Mouse (Mus musculus) lung, postnatal 0 days (tissue): ENCODE results near the gene Duox1. TPM values are rescaled to one million over a fixed set of nuclear protein-coding genes. Genes with fewer than 3 reads are reported as not detected.
"Not testable (repeated sequence)": the region's sequence is repeated elsewhere in the genome, so short reads cannot be mapped to it uniquely, and the experiment has no call there.

Source experiments
- ATAC-seq: fragments of 200-750 bp; cut with Nextera tagmentation; 2 replicates; pipeline ENCODE4 v1.8.0; 2017; ENCODE audit warnings: moderate library complexity
- DNase-seq: peaks from one replicate; pipeline ENCODE4 v3.0.0-alpha.2; 2016; ENCODE audit warnings: low spot score
- H3K27ac ChIP-seq: fragments of 300-500 bp; sonication (generic); 2 replicates; pipeline ENCODE4 v1.5.1; 2014; ENCODE audit warnings: antibody characterized with exemption, mild to moderate bottlenecking, low read length, mixed read lengths
- H3K27me3 ChIP-seq: fragments of 300-500 bp; sonication (generic); replicated peaks from 2 replicates; pipeline ENCODE4 v1.6.1; 2014; ENCODE audit warnings: low read length, mixed read lengths; ENCODE audit not compliant: insufficient read depth
- H3K36me3 ChIP-seq: fragments of 300-500 bp; sonication (generic); 2 replicates; pipeline ENCODE4 v1.6.1; 2014; ENCODE audit warnings: low read length, mixed read lengths; ENCODE audit not compliant: insufficient read depth
- H3K4me1 ChIP-seq: fragments of 300-500 bp; sonication (generic); 2 replicates; pipeline ENCODE4 v1.6.1; 2014; ENCODE audit warnings: antibody characterized with exemption, low read depth, low read length, mixed read lengths; ENCODE audit not compliant: insufficient read depth
- H3K4me2 ChIP-seq: fragments of 300-500 bp; sonication (generic); replicated peaks from 2 replicates; pipeline ENCODE4 v1.6.1; 2014; ENCODE audit warnings: low read depth, mild to moderate bottlenecking, low read length, moderate library complexity, mixed read lengths
- H3K4me3 ChIP-seq: fragments of 300-500 bp; sonication (generic); 2 replicates; pipeline ENCODE4 v1.5.1; 2014; ENCODE audit warnings: low read depth, low read length
- H3K9ac ChIP-seq: fragments of 300-500 bp; sonication (generic); replicated peaks from 2 replicates; pipeline ENCODE4 v1.6.1; 2014; ENCODE audit warnings: low read depth, mild to moderate bottlenecking
- H3K9me3 ChIP-seq: fragments of 300-500 bp; sonication (generic); 2 replicates; pipeline ENCODE4 v1.6.1; 2016; ENCODE audit warnings: low read length, mixed read lengths
- CTCF ChIP-seq: IDR thresholded peaks from 2 replicates; pipeline ENCODE4 v1.5.1; 2016; ENCODE audit warnings: antibody characterized with exemption, mild to moderate bottlenecking
- EP300 ChIP-seq: IDR thresholded peaks from 2 replicates; pipeline ENCODE4 v1.6.1; 2016; ENCODE audit warnings: antibody characterized with exemption, mild to moderate bottlenecking, control low read depth
- WGBS: fragments of 180-500 bp; shearing (Covaris S2); extraction: QIAGEN DNeasy Blood & Tissue Kit; methylation state at CpG from one replicate; pipeline ENCODE4 v1.1.7; 2014; 5-methylcytosine and 5-hydroxymethylcytosine counted together
- polyA plus RNA-seq: library from polyadenylated mRNA; unstranded; fragments of >200 nt; fragmentation: Nextera tagmentation; extraction: Ambion mirVana; gene quantifications from 2 replicates; pipeline ENCODE4 v1.2.1, GENCODE M21; 2015

Gene Duox1
- polyA plus RNA-seq, 1 experiment from 2014 or later = 0.06 TPM

DNA sequence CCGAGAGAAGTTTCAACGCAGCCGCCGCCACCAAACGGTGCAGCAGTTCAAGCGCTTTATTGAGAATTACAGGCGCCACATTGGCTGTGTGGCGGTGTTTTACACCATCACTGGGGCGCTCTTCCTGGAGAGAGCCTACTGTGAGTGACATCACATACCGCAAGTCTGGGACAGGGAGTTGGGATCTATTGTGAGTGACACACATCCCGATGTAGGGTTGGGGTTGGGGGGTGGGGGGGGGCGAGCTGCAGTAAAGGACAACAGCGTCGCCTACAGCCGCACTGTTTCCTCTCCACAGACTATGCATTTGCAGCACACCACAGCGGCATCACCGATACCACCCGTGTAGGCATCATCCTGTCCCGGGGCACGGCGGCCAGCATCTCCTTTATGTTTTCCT is 21.8 kb downstream of the Duox1 start:
- WGBS = 60% methylated on average over 21 of the region's 21 CpGs
- Histone ChIP-seq H3K36me3 (no peaks in the 10 kb centered on the region), H3K4me1 (no peaks in the 10 kb centered on the region), H3K9me3 (no peaks in the 10 kb centered on the region), H3K27me3 (no peaks in the 10 kb centered on the region), H3K4me3 (no peak overlapping the region), H3K27ac (no peak overlapping the region), H3K9ac (no peak overlapping the region), H3K4me2 (no peak overlapping the region)
- no peak for TF ChIP-seq CTCF
- TF ChIP-seq EP300 = no peak
- ATAC-seq (no peak), DNase-seq (no peak)

DNA sequence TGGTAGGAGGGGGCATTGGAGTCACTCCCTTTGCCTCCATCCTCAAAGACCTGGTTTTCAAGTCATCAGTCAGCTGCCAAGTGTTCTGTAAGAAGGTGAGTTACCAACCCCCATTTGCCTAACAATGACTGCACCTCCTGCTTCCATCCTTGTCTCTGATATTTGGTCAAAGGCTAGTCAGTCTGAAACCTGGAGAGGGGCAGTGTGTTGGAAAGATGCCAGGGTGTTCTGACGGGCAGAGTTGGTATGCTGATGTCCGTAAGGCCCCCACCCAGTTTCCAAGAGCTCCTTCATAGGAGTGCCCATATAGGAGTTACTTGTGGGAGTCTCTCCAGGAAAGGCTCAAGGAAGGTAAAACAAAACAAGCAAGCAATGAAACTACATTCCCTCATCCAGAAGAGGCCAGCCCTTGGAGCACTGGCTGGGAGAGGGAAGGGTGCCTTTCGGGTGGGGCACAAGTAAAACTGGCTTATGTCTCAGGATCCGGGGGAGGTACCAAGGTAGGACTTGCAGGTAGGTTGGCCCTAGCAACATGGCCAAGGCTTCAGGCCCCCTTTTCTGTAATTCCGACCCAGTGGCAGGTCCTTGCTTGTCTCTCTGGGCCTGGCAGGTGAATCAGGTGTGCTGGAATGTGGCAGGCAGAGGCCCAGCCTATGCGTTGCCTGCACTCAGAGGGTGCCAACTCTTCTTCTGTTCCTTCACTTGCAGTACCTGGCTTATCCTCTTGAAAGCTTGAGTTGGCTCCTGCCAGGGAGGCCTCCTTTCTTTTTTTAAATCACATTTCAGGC is 29.8 kb downstream of the Duox1 start:
- Histone ChIP-seq H3K27me3 (no peaks in the 10 kb centered on the region), H3K4me2 (no peak overlapping the region), H3K4me3 (no peak overlapping the region), H3K4me1 (peaks cover 6% of the 10 kb centered on the region; the same call in 1 of the 2 replicates), H3K36me3 (no peaks in the 10 kb centered on the region), H3K27ac (peak overlapping the region; percentile 57; the same call in 1 of the 2 replicates), H3K9me3 (no peaks in the 10 kb centered on the region), H3K9ac (no peak overlapping the region)
- TF ChIP-seq EP300 (no peak), CTCF (peak; percentile 14; the same call in 1 of the 2 replicates)
- ATAC-seq = peak; percentile 44
- DNase-seq = peak; percentile 67
- WGBS = 38% methylated on average over 6 of the region's 6 CpGs

DNA sequence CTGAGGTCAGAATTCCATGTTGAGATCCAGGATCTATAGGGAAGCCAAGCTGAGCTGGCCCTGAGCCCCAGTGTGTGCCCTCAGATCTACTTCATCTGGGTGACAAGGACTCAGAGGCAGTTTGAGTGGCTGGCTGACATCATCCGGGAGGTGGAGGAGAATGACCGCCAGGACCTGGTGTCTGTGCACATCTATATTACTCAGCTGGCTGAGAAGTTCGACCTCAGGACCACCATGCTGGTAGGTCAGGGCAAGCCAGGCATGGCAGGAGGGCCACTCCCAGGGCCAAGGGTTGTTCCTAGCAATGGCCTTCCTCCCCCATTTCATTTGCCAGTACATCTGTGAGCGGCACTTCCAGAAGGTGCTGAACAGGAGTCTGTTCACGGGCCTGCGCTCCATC is 30.7 kb downstream of the Duox1 start:
- 83% methylated on average over 6 of the region's 6 CpGs for WGBS
- not testable (repeated sequence) for H3K27me3 ChIP-seq, H3K9me3 ChIP-seq, H3K4me1 ChIP-seq, H3K4me3 ChIP-seq, H3K36me3 ChIP-seq, H3K4me2 ChIP-seq, H3K9ac ChIP-seq, DNase-seq, ATAC-seq
- H3K27ac ChIP-seq = peak overlapping the region; percentile 57; the same call in 1 of the 2 replicates

DNA sequence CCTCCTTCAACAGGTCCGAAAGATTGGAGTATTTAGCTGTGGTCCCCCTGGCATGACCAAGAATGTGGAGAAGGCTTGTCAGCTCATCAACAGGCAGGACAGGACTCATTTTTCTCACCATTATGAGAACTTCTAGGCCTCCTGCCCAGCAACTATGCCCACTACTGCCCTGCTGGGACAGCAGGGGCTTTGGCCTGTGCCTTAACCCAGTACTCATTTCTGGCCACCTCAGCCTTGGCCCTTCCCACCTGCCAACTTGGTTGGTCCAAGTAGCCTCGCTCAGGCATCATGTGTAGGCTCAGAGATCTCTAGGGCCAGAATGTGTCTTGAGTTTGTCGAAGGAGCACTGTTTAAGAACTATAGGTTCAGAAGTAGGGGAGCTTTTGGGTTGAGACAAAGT is 31.8 kb downstream of the Duox1 start:
- Histone ChIP-seq H3K27ac (no peak overlapping the region), H3K4me1 (peaks cover 6% of the 10 kb centered on the region; the same call in 1 of the 2 replicates), H3K4me2 (no peak overlapping the region), H3K9ac (no peak overlapping the region), H3K36me3 (no peaks in the 10 kb centered on the region), H3K4me3 (no peak overlapping the region), H3K9me3 (no peaks in the 10 kb centered on the region), H3K27me3 (no peaks in the 10 kb centered on the region)
- DNase-seq (no peak), ATAC-seq (no peak)
- TF ChIP-seq CTCF (no peak), EP300 (no peak)
- WGBS = 91% methylated on average over 3 of the region's 3 CpGs

DNA sequence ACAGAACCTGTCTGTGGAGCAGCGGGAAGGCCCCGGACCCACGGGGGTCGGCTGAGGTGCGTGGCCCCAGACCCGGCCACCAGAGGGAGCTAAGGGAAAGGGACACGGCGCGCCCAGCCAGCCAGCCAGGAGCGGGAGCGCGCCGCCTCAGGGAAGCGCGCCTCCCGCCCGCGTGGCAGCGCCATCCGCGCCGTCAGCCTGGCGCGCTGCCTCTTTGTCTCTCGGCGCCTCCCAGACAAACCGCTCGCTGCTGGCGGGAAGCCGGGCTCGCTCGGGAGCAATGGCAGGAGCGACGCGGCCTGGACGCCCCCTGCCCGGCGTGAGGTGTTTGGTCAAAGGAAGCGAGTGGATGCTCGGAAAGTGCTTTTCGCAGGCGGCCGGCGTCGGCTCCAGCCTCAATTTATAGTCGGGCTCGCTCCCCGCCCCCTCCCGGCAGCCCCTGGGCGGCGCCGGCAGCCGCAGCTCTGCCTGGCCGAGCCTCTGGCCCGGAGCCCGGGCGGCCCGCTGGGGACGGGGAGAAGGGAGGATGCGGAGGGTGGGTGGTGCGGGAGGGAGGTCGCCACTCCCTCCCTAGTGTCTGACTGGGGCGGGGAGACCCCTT is 33.2 kb downstream of the Duox1 start:
- DNase-seq = peak; percentile 89
- Histone ChIP-seq H3K4me1 (peaks cover 6% of the 10 kb centered on the region; the same call in 1 of the 2 replicates), H3K9ac (peak overlapping the region; percentile 50), H3K27ac (peak overlapping the region; percentile 87), H3K27me3 (no peaks in the 10 kb centered on the region), H3K4me2 (peak overlapping the region; percentile 84), H3K36me3 (no peaks in the 10 kb centered on the region), H3K4me3 (peak overlapping the region; percentile 72), H3K9me3 (no peaks in the 10 kb centered on the region)
- WGBS = 2% methylated on average over 49 of the region's 63 CpGs
- TF ChIP-seq CTCF = peak; percentile 81
- TF ChIP-seq EP300 = no peak
- peak; percentile 89 for ATAC-seq

DNA sequence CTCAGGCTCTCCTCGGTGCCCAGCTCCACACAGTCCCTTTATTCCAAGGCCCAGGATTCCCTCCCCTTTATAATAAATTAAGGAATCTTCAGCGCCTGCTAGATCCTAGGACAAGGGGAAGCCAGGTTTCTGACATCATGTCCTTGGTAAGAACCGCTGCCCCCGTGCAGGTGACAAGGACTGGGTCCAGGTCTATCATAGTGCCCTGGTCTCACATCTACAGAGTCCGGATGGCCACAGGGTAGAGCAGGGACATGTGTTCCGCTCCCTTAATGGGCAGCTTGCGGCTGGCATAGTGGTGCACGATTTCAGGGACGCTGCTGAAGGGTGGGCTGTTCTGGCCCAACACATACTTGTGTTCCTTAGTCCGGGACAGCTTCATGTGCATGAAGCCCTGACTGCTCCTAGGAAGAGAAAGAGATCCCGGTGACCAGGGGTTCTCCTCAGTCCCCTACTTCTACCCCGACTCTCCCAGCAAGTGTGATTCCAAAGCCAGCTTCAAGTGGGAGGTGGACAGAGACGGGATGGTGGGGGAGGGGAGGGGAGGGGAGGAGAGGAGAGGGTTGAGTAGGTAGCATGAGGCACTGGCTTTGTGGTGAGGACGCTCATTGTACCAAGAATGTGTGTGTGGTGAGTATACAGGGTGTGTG is 33.8 kb downstream of the Duox1 start:
- Histone ChIP-seq H3K9ac (peak overlapping the region; percentile 50), H3K36me3 (no peaks in the 10 kb centered on the region), H3K4me3 (peak overlapping the region; percentile 72), H3K27ac (peak overlapping the region; percentile 87), H3K27me3 (no peaks in the 10 kb centered on the region), H3K4me2 (peak overlapping the region; percentile 84), H3K4me1 (peaks cover 6% of the 10 kb centered on the region; the same call in 1 of the 2 replicates), H3K9me3 (no peaks in the 10 kb centered on the region)
- TF ChIP-seq EP300 (no peak), CTCF (no peak)
- WGBS = 11% methylated on average over 14 of the region's 14 CpGs
- ATAC-seq = peak; percentile 13; the same call in 1 of the 2 replicates
- no peak for DNase-seq
